Mouse (Mus musculus): ENCODE measurements at regions not wholly inside any gene's neighbourhood (a gene's known extent, or its start where the extent isn't known, plus 50 kb on each side); places are given as distances from the start of the nearest gene placed in this dataset.

- H3K36me3 ChIP-seq, result no peaks in the 10 kb centered on the region
- no peak overlapping the region for H3K4me3 ChIP-seq
- 74% methylated on average over 3 of the region's 3 CpGs for WGBS
- H3K4me1 ChIP-seq, result no peaks in the 10 kb centered on the region
- no peak for DNase-seq (ENCODE audit: low spot score)
- no peaks in the 10 kb centered on the region for H3K9me3 ChIP-seq (replicated peaks)
- H3K27me3 ChIP-seq (ENCODE audit: low read depth, poor library complexity, severe bottlenecking), result no peaks in the 10 kb centered on the region
- H3K27ac ChIP-seq, result no peak overlapping the region
Measured at GRCm38 (mm10) chr11:40380696-40381095, 314.3 kb downstream of the Mat2b start.

GRCm38 (mm10) chr11:40371696-40372095 is 323.3 kb downstream of the Mat2b start:
- DNase-seq (ENCODE audit: low spot score), result no peak
- no peaks in the 10 kb centered on the region for H3K36me3 ChIP-seq
- H3K27me3 ChIP-seq (ENCODE audit: low read depth, poor library complexity, severe bottlenecking), result no peaks in the 10 kb centered on the region
- 88% methylated on average over 2 of the region's 2 CpGs for WGBS
- no peaks in the 10 kb centered on the region for H3K9me3 ChIP-seq (replicated peaks)
- H3K4me3 ChIP-seq, result no peak overlapping the region
- no peak overlapping the region for H3K27ac ChIP-seq
- H3K4me1 ChIP-seq, result no peaks in the 10 kb centered on the region

GRCm38 (mm10) chr11:40366573-40366972 is 328.4 kb downstream of the Mat2b start:
- no peak overlapping the region for H3K27ac ChIP-seq
- H3K4me3 ChIP-seq, result no peak overlapping the region
- H3K4me1 ChIP-seq, result no peaks in the 10 kb centered on the region
- DNase-seq (ENCODE audit: low spot score), result no peak
- H3K36me3 ChIP-seq, result no peaks in the 10 kb centered on the region
- no peaks in the 10 kb centered on the region for H3K9me3 ChIP-seq (replicated peaks)
- H3K27me3 ChIP-seq (ENCODE audit: low read depth, poor library complexity, severe bottlenecking), result no peaks in the 10 kb centered on the region

- H3K9me3 ChIP-seq (replicated peaks), result no peaks in the 10 kb centered on the region
- H3K4me1 ChIP-seq, result no peaks in the 10 kb centered on the region
- H3K36me3 ChIP-seq, result no peaks in the 10 kb centered on the region
- H3K4me3 ChIP-seq, result no peak overlapping the region
- H3K27me3 ChIP-seq (ENCODE audit: low read depth, poor library complexity, severe bottlenecking), result no peaks in the 10 kb centered on the region
- no peak overlapping the region for H3K27ac ChIP-seq
- DNase-seq (ENCODE audit: low spot score), result no peak
- WGBS, result 34% methylated on average over 2 of the region's 2 CpGs
Measured at GRCm38 (mm10) chr11:40362530-40363185, 332.3 kb downstream of the Mat2b start.
